Mouse (Mus musculus): ENCODE results near the gene Brix1. TPM values are rescaled to one million over a fixed set of nuclear protein-coding genes. Genes with fewer than 3 reads are reported as not detected.

Gene Brix1
- polyA plus RNA-seq, 1 experiment from 2014 or later = 86.1 TPM

- Histone ChIP-seq H3K4me1 (replicated peaks; ENCODE audit: control insufficient read depth, insufficient read depth) (no peaks in the 10 kb centered on the region), H3K9me3 (ENCODE audit: control insufficient read depth, low read length) (no peaks in the 10 kb centered on the region), H3K27me3 (ENCODE audit: control insufficient read depth, insufficient read depth, low read length) (no peaks in the 10 kb centered on the region), H3K36me3 (ENCODE audit: control insufficient read depth, insufficient read depth, low read length) (0 out of 2 replicates have a peak, but pooled peaks cover 2% of the 10 kb centered on the region), H3K4me3 (ENCODE audit: low read depth, low read length) (no peak overlapping the region), H3K9ac (ENCODE audit: low read length) (no peak overlapping the region), H3K27ac (replicated peaks) (no peak overlapping the region), H3K4me2 (replicated peaks; ENCODE audit: low read depth) (no peak overlapping the region)
- 94% methylated on average over 5 of the region's 5 CpGs for WGBS
- ATAC-seq (ENCODE audit: low FRiP score, low TSS enrichment) (no peak), DNase-seq (ENCODE audit: low spot score) (no peak)
- TF ChIP-seq EP300 (optimal IDR thresholded peaks at IDR 0.05) = no peak
Measured at GRCm38 (mm10) chr15:10490101-10490500, 4.4 kb upstream of the Brix1 start.

GRCm38 (mm10) chr15:10487246-10487645 lies 1.5 kb upstream of the Brix1 start:
- no peak overlapping the region for H3K27ac ChIP-seq (replicated peaks)
- 53% methylated on average over 2 of the region's 2 CpGs for WGBS
- no peak overlapping the region for H3K9ac ChIP-seq (ENCODE audit: low read length)
- no peak for ATAC-seq (ENCODE audit: low FRiP score, low TSS enrichment)
- H3K4me3 ChIP-seq (ENCODE audit: low read depth, low read length) = no peak overlapping the region
- no peak overlapping the region for H3K4me2 ChIP-seq (replicated peaks; ENCODE audit: low read depth)
- no peaks in the 10 kb centered on the region for H3K27me3 ChIP-seq (ENCODE audit: control insufficient read depth, insufficient read depth, low read length)
- no peaks in the 10 kb centered on the region for H3K9me3 ChIP-seq (ENCODE audit: control insufficient read depth, low read length)
- TF ChIP-seq EP300 (optimal IDR thresholded peaks at IDR 0.05) (no peak), CTCF (IDR thresholded peaks at IDR 0.05; ENCODE audit: low read depth) (peak; percentile 38)
- H3K4me1 ChIP-seq (replicated peaks; ENCODE audit: control insufficient read depth, insufficient read depth) = peaks cover 3% of the 10 kb centered on the region; the same call in 1 of the 2 replicates
- DNase-seq (ENCODE audit: low spot score) = no peak
- peaks cover 6% of the 10 kb centered on the region; the same call in 1 of the 2 replicates for H3K36me3 ChIP-seq (ENCODE audit: control insufficient read depth, insufficient read depth, low read length)

- Histone ChIP-seq H3K4me3 (ENCODE audit: low read depth, low read length) (peak overlapping the region; percentile 86), H3K9ac (ENCODE audit: low read length) (peak overlapping the region; percentile 79), H3K4me1 (replicated peaks; ENCODE audit: control insufficient read depth, insufficient read depth) (peaks cover 3% of the 10 kb centered on the region; the same call in 1 of the 2 replicates), H3K9me3 (ENCODE audit: control insufficient read depth, low read length) (no peaks in the 10 kb centered on the region), H3K27ac (replicated peaks) (peak overlapping the region; percentile 35; the same call in 1 of the 2 replicates), H3K36me3 (ENCODE audit: control insufficient read depth, insufficient read depth, low read length) (peaks cover 6% of the 10 kb centered on the region; the same call in 1 of the 2 replicates), H3K4me2 (replicated peaks; ENCODE audit: low read depth) (peak overlapping the region; percentile 67), H3K27me3 (ENCODE audit: control insufficient read depth, insufficient read depth, low read length) (no peaks in the 10 kb centered on the region)
- WGBS = under 1% methylated on average over 18 of the region's 18 CpGs
- DNase-seq (ENCODE audit: low spot score) = no peak
- TF ChIP-seq EP300 (optimal IDR thresholded peaks at IDR 0.05) (no peak), CTCF (IDR thresholded peaks at IDR 0.05; ENCODE audit: low read depth) (no peak)
- peak; percentile 43 for ATAC-seq (ENCODE audit: low FRiP score, low TSS enrichment)
Measured at GRCm38 (mm10) chr15:10486365-10486839, 655 bp upstream of the Brix1 start.

GRCm38 (mm10) chr15:10470941-10471340 lies 14.8 kb downstream of the Brix1 start:
- DNase-seq (ENCODE audit: low spot score) (no peak), ATAC-seq (ENCODE audit: low FRiP score, low TSS enrichment) (no peak)
- Histone ChIP-seq H3K4me2 (replicated peaks; ENCODE audit: low read depth) (peak overlapping the region; percentile 89), H3K4me1 (replicated peaks; ENCODE audit: control insufficient read depth, insufficient read depth) (no peaks in the 10 kb centered on the region; the same call in 1 of the 2 replicates), H3K9me3 (ENCODE audit: control insufficient read depth, low read length) (no peaks in the 10 kb centered on the region), H3K4me3 (ENCODE audit: low read depth, low read length) (peak overlapping the region; percentile 84), H3K27me3 (ENCODE audit: control insufficient read depth, insufficient read depth, low read length) (no peaks in the 10 kb centered on the region), H3K36me3 (ENCODE audit: control insufficient read depth, insufficient read depth, low read length) (peaks cover 6% of the 10 kb centered on the region; the same call in 1 of the 2 replicates), H3K27ac (replicated peaks) (peak overlapping the region; percentile 90), H3K9ac (ENCODE audit: low read length) (peak overlapping the region; percentile 88)
- 4% methylated on average over 3 of the region's 3 CpGs for WGBS
- TF ChIP-seq EP300 (optimal IDR thresholded peaks at IDR 0.05) (no peak), CTCF (IDR thresholded peaks at IDR 0.05; ENCODE audit: low read depth) (no peak)

GRCm38 (mm10) chr15:10470151-10470831 lies 15.5 kb downstream of the Brix1 start, which contains the start of gene Dnajc21:
TSS of gene Dnajc21 (minus strand) at chr15:10470516.
- TF ChIP-seq EP300 (optimal IDR thresholded peaks at IDR 0.05) = no peak
- TF ChIP-seq CTCF (IDR thresholded peaks at IDR 0.05; ENCODE audit: low read depth) = no peak
- no peaks in the 10 kb centered on the region for H3K9me3 ChIP-seq (ENCODE audit: control insufficient read depth, low read length)
- peak within 1 kb of the TSS; percentile 88 for H3K9ac ChIP-seq (ENCODE audit: low read length)
- peaks cover 2% of the 10 kb centered on the region; the same call in 1 of the 2 replicates for H3K36me3 ChIP-seq (ENCODE audit: control insufficient read depth, insufficient read depth, low read length)
- peak within 1 kb of the TSS; percentile 89 for H3K4me2 ChIP-seq (replicated peaks; ENCODE audit: low read depth)
- peak within 1 kb of the TSS; percentile 90 for H3K27ac ChIP-seq (replicated peaks)
- H3K4me3 ChIP-seq (ENCODE audit: low read depth, low read length) = peak within 1 kb of the TSS; percentile 84
- ATAC-seq (ENCODE audit: low FRiP score, low TSS enrichment) (peak; percentile 98), DNase-seq (ENCODE audit: low spot score) (peak; percentile 92)
- 1% methylated on average over 55 of the region's 87 CpGs for WGBS
- H3K27me3 ChIP-seq (ENCODE audit: control insufficient read depth, insufficient read depth, low read length) = no peaks in the 10 kb centered on the region
- no peaks in the 10 kb centered on the region; the same call in 1 of the 2 replicates for H3K4me1 ChIP-seq (replicated peaks; ENCODE audit: control insufficient read depth, insufficient read depth)

GRCm38 (mm10) chr15:10469641-10470150 lies 16.1 kb downstream of the Brix1 start:
- Histone ChIP-seq H3K4me1 (replicated peaks; ENCODE audit: control insufficient read depth, insufficient read depth) (no peaks in the 10 kb centered on the region; the same call in 1 of the 2 replicates), H3K4me2 (replicated peaks; ENCODE audit: low read depth) (peak overlapping the region; percentile 89), H3K36me3 (ENCODE audit: control insufficient read depth, insufficient read depth, low read length) (no peaks in the 10 kb centered on the region), H3K27me3 (ENCODE audit: control insufficient read depth, insufficient read depth, low read length) (no peaks in the 10 kb centered on the region), H3K9ac (ENCODE audit: low read length) (peak overlapping the region; percentile 88), H3K4me3 (ENCODE audit: low read depth, low read length) (peak overlapping the region; percentile 84), H3K9me3 (ENCODE audit: control insufficient read depth, low read length) (no peaks in the 10 kb centered on the region), H3K27ac (replicated peaks) (peak overlapping the region; percentile 90)
- TF ChIP-seq EP300 (optimal IDR thresholded peaks at IDR 0.05) (no peak), CTCF (IDR thresholded peaks at IDR 0.05; ENCODE audit: low read depth) (no peak)
- peak; percentile 1; the same call in 1 of the 2 replicates for ATAC-seq (ENCODE audit: low FRiP score, low TSS enrichment)
- DNase-seq (ENCODE audit: low spot score) = no peak
- WGBS = 1% methylated on average over 31 of the region's 40 CpGs
